Mouse (Mus musculus) G1E (cell line): Measurements from ENCODE around the gene Sycn.

Experiments
- CTCF ChIP-seq: IDR thresholded peaks from 2 replicates; pipeline ENCODE4 v1.5.1; 2012; ENCODE audit warnings: low read depth, low read length, inconsistent platforms, mixed read lengths
- GATA1 ChIP-seq: IDR thresholded peaks from 2 replicates; pipeline ENCODE4 v1.6.1; 2012; ENCODE audit warnings: borderline replicate concordance, low read length, inconsistent platforms, mixed read lengths
- GATA2 ChIP-seq: IDR thresholded peaks from 2 replicates; pipeline ENCODE4 v1.6.1; 2012; ENCODE audit warnings: low read depth, low read length, inconsistent platforms, borderline replicate concordance
- TAL1 ChIP-seq: conservative IDR thresholded peaks from 2 replicates; pipeline ENCODE4 v1.6.1; 2012; ENCODE audit warnings: low read depth, low read length, inconsistent platforms, mixed read lengths

DNA sequence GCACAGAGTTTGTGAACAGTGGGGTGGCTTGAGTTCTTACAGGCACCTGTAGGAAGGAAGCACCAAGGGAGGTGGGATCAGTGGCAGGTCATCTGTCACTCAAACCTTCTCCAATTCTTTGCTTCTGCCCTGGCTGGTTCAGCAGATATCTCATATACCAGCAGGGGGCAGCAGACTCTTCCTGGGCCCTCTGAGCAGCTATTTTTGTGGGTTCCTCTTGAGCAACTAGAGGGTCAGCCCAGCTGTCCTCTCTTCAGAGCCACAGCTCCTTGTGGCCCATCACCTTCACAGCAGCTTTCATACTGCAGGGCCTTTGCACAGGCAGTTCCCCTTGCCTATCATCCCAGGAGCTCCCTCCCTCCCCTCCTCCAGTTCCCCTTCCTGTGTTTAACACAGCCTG is 27.6 kb downstream of the Sycn start:
- TF ChIP-seq CTCF (peak; percentile 69), GATA1 (no peak), TAL1 (no peak), GATA2 (no peak)
